Mouse (Mus musculus) lung, postnatal 36 days (tissue): ENCODE results near the gene Gdpd2.

Experiments
- DNase-seq: peaks from one replicate; pipeline ENCODE4 v3.0.0; 2022; ENCODE audit warnings: mixed read lengths

The Gdpd2 gene

GRCm38 (mm10) chrX:100729665-100730188, at the start of gene Gdpd2:
TSS of gene Gdpd2 (plus strand) at chrX:100729873.
- peak; percentile 56 for DNase-seq

- peak; percentile 21 for DNase-seq
These were observed 43.1 kb upstream of the Gdpd2 start for GRCm38 (mm10) chrX:100686527-100686926.

DNA sequence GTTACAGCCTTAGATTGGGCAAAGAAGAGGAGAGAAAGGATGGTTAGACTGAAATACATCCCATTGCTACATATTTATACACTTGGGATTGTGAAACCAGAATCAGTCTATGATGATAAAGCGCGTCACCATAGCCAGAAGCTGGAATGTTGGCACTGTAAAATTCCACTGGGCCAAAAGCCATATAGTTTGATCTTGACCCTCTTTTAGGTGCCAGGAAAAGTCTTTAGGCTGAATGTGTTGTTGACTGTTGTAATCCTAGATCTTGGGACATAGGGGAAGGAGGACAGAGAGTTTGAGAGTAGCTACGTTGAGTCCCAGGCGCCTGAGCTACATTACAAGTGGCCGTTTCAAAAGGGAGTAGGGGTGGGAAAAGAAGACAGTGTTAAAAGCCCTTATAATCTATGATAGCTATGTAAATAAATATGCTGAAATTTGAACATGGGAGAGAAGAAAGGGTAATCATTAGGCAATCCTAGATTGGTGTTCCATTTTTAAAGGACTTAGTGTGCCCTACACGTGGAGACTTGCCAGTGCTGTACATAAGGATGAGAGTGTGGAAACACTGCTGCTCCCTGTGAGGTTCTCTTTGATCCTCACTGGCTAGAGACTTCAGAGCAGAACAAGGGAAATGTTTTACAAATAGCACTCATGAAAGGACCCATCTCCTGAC, 42.2 kb upstream of the Gdpd2 start:
- DNase-seq: peak; percentile 57

- DNase-seq: no peak
These were observed 41.7 kb upstream of the Gdpd2 start for GRCm38 (mm10) chrX:100688033-100688370.

DNA sequence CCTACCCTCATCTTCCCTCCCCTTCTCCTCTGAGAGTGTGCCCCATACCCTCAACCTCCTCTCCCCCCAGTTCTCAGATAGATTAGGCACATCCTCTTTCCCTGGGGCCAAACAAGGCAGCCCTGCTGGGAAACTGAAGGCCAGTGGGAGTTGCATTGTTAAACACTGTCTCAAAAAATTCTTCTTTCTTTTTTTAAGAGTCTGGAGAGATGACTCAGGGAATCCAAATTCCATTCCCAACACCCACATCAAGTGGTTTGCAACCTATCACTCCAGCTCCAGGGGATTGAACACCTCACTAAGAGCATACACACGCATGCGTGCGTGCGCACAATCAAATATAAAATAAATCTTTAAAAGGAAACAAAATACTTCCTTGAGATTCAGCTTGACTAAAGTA, 32.9 kb upstream of the Gdpd2 start:
- DNase-seq: no peak

- no peak for DNase-seq
These were observed 21.6 kb upstream of the Gdpd2 start for GRCm38 (mm10) chrX:100708032-100708431.

- DNase-seq: no peak
These were observed 13.5 kb upstream of the Gdpd2 start for GRCm38 (mm10) chrX:100716173-100716572.

DNA sequence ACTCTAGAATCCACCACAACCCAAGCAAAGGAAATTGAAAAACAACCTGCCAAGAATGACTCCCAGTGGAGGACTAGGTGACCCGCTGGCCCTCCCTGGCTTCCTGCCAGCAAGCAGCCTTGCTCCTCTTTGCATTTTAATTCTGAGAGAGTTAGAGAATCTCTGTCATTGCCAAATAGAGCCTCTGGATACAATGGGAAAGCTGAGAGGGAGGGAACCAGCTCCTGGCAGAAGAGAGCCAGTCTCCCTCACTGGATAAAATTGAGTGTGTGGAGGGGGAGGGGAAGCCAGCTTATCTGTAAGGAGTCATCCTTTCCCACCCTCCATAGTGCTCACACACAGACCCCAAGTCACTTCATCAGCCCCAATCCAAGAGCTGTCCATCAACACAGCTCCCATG, 726 bp upstream of the Gdpd2 start:
- DNase-seq: no peak

GRCm38 (mm10) chrX:100730266-100730665, 593 bp downstream of the Gdpd2 start:
- DNase-seq: no peak

DNA sequence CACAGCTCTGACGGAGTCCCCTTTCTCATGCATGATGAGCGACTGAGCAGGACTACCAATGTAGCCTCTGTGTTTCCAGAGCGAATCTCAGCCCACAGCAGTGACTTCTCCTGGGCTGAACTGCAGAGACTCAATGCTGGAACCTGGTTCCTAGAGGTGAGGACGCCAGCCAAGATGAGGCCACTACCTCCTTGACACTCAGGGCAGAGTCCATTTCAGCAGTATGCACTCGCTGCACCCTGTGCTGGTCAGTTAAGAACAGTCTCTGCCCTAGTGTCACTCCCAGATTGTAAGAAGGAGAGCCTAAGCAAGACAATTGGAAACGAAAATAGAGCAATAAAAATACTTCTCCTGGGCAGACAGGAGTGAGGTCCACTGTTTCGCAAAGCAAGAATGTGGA, 4.7 kb downstream of the Gdpd2 start:
- no peak for DNase-seq

- DNase-seq: peak; percentile 78
These were observed 9.2 kb downstream of the Gdpd2 start for GRCm38 (mm10) chrX:100738918-100739317.

GRCm38 (mm10) chrX:100739443-100739842, 9.8 kb downstream of the Gdpd2 start:
- DNase-seq: no peak

GRCm38 (mm10) chrX:100740785-100741184, 11.1 kb downstream of the Gdpd2 start:
- DNase-seq: no peak

GRCm38 (mm10) chrX:100741940-100742339, 12.3 kb downstream of the Gdpd2 start:
- DNase-seq: peak; percentile 67

GRCm38 (mm10) chrX:100765855-100766254, 36.2 kb downstream of the Gdpd2 start:
- DNase-seq: no peak

- DNase-seq: no peak
These were observed 37.7 kb downstream of the Gdpd2 start, which contains the start of gene Dlg3 for GRCm38 (mm10) chrX:100767181-100767884. TSS of gene Dlg3 (plus strand) at chrX:100767722.

DNA sequence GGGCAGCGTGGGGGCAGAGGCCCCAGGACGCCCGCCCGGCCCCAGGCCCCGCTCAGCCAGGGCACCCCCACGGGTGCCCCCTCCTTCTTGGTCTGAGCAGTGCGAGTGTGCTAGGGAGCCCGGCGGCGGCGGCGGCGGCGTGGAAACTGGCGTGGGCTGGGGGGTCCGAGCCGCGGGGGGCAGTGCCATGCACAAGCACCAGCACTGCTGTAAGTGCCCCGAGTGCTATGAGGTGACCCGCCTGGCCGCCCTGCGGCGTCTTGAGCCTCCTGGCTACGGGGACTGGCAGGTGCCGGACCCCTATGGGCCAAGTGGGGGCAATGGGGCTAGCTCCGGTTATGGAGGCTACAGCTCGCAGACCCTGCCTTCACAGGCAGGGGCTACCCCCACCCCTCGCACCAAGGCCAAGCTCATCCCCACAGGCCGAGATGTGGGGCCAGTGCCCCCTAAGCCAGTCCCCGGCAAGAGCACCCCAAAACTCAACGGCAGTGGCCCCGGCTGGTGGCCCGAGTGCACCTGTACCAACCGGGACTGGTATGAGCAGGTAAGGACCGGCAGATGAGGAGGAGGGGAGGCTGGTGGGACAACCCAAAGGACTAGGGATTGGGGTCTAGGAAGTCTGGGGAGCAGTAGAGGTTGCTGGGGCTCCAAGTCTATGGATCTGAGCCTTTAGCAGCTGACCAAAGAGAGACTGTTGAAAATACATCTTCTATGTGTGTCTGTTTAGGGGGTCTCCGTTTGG, 38.4 kb downstream of the Gdpd2 start:
- DNase-seq: no peak

DNA sequence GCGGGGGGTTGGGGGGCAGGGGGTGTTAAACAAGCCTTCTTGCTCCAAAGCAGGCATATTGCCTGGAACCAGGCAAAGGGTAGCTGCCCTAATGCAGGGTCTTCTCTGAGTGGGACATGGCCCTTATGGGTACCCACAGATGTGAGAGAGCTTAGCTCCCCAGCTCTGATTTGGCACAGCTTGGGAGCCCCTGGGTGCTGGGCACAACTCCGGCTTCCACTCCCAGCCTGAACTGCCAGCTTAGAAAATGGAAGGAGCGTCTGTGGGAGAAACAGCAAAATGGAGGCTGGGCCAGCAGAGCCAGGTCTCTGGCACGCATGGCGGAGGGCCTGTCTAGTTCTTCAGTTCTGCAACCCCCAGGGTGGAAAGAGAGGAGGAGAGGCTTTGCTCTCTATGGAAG, 39.6 kb downstream of the Gdpd2 start:
- no peak for DNase-seq

DNA sequence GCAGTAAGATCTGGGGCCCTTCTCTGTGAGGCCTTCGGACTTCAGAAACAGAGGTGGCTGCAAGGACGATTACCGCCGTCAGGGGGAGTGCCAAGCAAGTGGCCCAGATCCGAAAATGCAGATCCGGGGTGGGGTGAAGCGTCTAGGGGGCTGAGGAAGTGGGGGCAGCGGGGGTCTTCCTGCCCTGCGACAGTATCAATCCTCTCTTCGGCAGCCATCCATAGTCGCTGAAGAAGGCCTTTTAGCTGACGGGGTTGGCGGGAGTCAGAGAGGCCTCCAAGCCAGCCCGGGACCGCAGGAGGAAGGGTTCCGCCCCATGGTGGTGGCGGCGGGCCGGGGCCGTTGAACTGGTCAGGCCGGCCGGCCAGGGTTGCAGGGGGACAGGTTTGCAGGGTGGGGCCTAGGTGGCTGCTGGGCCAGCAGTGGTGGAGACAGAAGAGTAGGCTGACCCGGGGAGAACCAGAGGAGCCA, 44.7 kb downstream of the Gdpd2 start:
- DNase-seq: peak; percentile 81

DNA sequence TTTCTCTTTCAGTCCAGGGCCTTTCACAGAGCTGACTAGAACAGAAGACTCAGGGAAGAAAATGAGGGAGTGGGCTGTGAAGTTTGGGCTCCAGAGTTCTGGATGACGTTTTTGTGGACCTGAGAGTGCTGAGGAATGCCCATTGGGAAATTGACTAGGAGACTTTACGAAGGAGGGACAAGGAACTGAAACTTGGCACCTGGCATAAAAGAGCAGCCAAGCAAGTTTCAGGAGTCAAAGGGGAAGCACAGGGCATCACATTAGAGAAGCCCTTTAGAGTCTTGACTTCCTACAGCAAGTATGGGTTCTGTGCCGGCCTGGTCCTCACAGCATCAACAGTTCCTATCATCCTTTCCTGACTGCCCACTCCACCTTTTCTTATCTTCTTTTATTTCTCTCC, 45.7 kb downstream of the Gdpd2 start:
- DNase-seq: peak; percentile 15

DNA sequence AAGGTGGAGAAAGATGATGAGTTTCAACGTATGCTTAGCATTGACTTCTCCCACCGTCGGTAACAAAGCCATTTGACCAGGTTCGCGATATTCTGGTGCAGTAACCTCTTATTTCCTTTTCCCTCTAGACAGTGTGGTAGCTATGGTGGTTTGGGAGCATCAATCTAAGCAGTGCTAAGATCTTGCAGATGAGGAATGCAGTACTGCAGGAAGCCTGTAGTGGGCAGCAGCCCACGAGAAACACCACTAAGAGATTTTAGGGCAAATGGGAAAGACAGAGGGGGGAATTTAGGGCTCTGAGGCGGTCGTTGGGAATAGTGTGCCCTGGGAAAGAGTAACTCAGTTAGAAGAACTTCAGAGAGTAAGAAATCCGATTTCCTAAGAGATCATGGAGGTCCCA, 46.8 kb downstream of the Gdpd2 start:
- peak; percentile 74 for DNase-seq

DNA sequence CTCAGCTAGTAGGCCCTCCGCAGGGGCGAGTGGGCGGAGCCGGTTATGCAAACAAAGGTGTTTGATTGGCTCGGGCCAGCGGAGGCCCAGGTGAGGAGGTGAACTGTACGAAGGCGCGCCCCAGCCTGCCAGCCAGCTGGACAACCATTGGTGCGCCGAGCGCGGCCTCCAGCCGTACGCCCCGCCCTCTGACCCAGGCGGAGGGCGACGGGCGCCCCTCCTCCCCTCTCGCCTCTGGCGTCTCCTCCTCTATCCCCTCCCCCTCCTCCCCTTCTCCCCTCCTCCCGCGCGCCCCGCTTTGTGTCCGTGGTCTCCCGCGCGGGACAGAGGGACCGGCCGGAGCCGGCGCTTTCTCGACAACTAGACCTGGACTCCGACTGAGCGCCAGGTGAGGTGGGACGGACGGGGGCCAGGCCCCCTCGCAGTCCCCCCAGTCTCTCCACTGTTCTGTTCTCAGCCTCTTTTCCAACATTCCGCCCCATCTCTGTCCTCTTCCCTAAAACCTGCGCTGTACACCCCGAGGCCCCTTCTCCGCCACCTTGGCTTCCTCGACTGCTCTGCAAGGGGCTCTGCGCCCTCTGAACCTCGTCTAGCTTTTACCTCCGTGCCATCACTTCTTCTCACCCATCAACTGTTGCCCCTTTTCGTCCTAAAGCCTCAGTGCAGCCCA, 47.4 kb downstream of the Gdpd2 start:
- peak; percentile 84 for DNase-seq

- no peak for DNase-seq
These were observed 48.1 kb downstream of the Gdpd2 start for GRCm38 (mm10) chrX:100777655-100778234.
